Mouse (Mus musculus): Measurements from ENCODE around the gene Gclc. TPM values are rescaled to one million over a fixed set of nuclear protein-coding genes. Genes with fewer than 3 reads are reported as not detected.

Gene Gclc
- 24.0 and 26.8 TPM in 2 replicates for polyA plus RNA-seq (2015; fragmentation: Nextera tagmentation; extraction: Ambion mirVana)

- 8% methylated on average over 49 of the region's 54 CpGs for WGBS
- no peaks in the 10 kb centered on the region for H3K9me3 ChIP-seq (ENCODE audit: low read length)
- no peaks in the 10 kb centered on the region for H3K36me3 ChIP-seq (ENCODE audit: insufficient read depth, low read length)
- peaks cover 19% of the 10 kb centered on the region; the same call in 1 of the 2 replicates for H3K4me1 ChIP-seq (ENCODE audit: insufficient read depth, low read length)
- peak within 1 kb of the TSS; percentile 88 for H3K9ac ChIP-seq (replicated peaks; ENCODE audit: low read length)
- peak within 1 kb of the TSS; percentile 78 for H3K4me3 ChIP-seq (ENCODE audit: low read length)
- peak; percentile 85 for ATAC-seq (ENCODE audit: low FRiP score, low TSS enrichment)
- H3K4me2 ChIP-seq (replicated peaks; ENCODE audit: low read depth, low read length), result peak within 1 kb of the TSS; percentile 63
- no peaks in the 10 kb centered on the region for H3K27me3 ChIP-seq (ENCODE audit: insufficient read depth, low read length)
- peak within 1 kb of the TSS; percentile 83 for H3K27ac ChIP-seq (ENCODE audit: low read length)
Measured at GRCm38 (mm10) chr9:77753853-77754727, at the start of gene Gclc. Gene Gclc, plus strand, starts transcription at chr9:77754535.

GRCm38 (mm10) chr9:77706515-77706914 lies 47.8 kb upstream of the Gclc start:
- H3K9ac ChIP-seq (replicated peaks; ENCODE audit: low read length), result no peak overlapping the region
- no peaks in the 10 kb centered on the region for H3K9me3 ChIP-seq (ENCODE audit: low read length)
- no peaks in the 10 kb centered on the region for H3K4me1 ChIP-seq (ENCODE audit: insufficient read depth, low read length)
- H3K4me3 ChIP-seq (ENCODE audit: low read length), result no peak overlapping the region
- WGBS, result 83% methylated on average over 6 of the region's 6 CpGs
- H3K4me2 ChIP-seq (replicated peaks; ENCODE audit: low read depth, low read length), result no peak overlapping the region
- no peaks in the 10 kb centered on the region for H3K36me3 ChIP-seq (ENCODE audit: insufficient read depth, low read length)
- H3K27me3 ChIP-seq (ENCODE audit: insufficient read depth, low read length), result no peaks in the 10 kb centered on the region
- H3K27ac ChIP-seq (ENCODE audit: low read length), result no peak overlapping the region
- no peak for ATAC-seq (ENCODE audit: low FRiP score, low TSS enrichment)

GRCm38 (mm10) chr9:77707433-77708139 lies 46.7 kb upstream of the Gclc start:
- Histone ChIP-seq H3K4me1 (ENCODE audit: insufficient read depth, low read length) (no peaks in the 10 kb centered on the region), H3K27ac (ENCODE audit: low read length) (no peak overlapping the region), H3K4me2 (replicated peaks; ENCODE audit: low read depth, low read length) (no peak overlapping the region), H3K27me3 (ENCODE audit: insufficient read depth, low read length) (no peaks in the 10 kb centered on the region), H3K36me3 (ENCODE audit: insufficient read depth, low read length) (no peaks in the 10 kb centered on the region), H3K9me3 (ENCODE audit: low read length) (no peaks in the 10 kb centered on the region), H3K9ac (replicated peaks; ENCODE audit: low read length) (no peak overlapping the region), H3K4me3 (ENCODE audit: low read length) (no peak overlapping the region)
- no peak for ATAC-seq (ENCODE audit: low FRiP score, low TSS enrichment)
- 81% methylated on average over 9 of the region's 9 CpGs for WGBS

GRCm38 (mm10) chr9:77708950-77709349 lies 45.4 kb upstream of the Gclc start:
- 76% methylated on average over 5 of the region's 5 CpGs for WGBS

GRCm38 (mm10) chr9:77711021-77711569 lies 43.2 kb upstream of the Gclc start:
- Histone ChIP-seq H3K4me1 (ENCODE audit: insufficient read depth, low read length) (no peaks in the 10 kb centered on the region), H3K4me2 (replicated peaks; ENCODE audit: low read depth, low read length) (no peak overlapping the region), H3K4me3 (ENCODE audit: low read length) (no peak overlapping the region), H3K27ac (ENCODE audit: low read length) (no peak overlapping the region), H3K36me3 (ENCODE audit: insufficient read depth, low read length) (no peaks in the 10 kb centered on the region), H3K9ac (replicated peaks; ENCODE audit: low read length) (no peak overlapping the region), H3K9me3 (ENCODE audit: low read length) (no peaks in the 10 kb centered on the region), H3K27me3 (ENCODE audit: insufficient read depth, low read length) (no peaks in the 10 kb centered on the region)
- WGBS, result 91% methylated on average over 5 of the region's 5 CpGs
- ATAC-seq (ENCODE audit: low FRiP score, low TSS enrichment), result no peak

More at GRCm38 (mm10) chr9:77708950-77709349, 45.4 kb upstream of the Gclc start:
- H3K36me3 ChIP-seq (ENCODE audit: insufficient read depth, low read length), result no peaks in the 10 kb centered on the region
- no peaks in the 10 kb centered on the region for H3K4me1 ChIP-seq (ENCODE audit: insufficient read depth, low read length)
- no peak for ATAC-seq (ENCODE audit: low FRiP score, low TSS enrichment)
- H3K4me2 ChIP-seq (replicated peaks; ENCODE audit: low read depth, low read length), result no peak overlapping the region
- no peak overlapping the region for H3K27ac ChIP-seq (ENCODE audit: low read length)
- no peak overlapping the region for H3K4me3 ChIP-seq (ENCODE audit: low read length)
- H3K9ac ChIP-seq (replicated peaks; ENCODE audit: low read length), result no peak overlapping the region
- no peaks in the 10 kb centered on the region for H3K27me3 ChIP-seq (ENCODE audit: insufficient read depth, low read length)
- no peaks in the 10 kb centered on the region for H3K9me3 ChIP-seq (ENCODE audit: low read length)

GRCm38 (mm10) chr9:77712816-77713215 lies 41.5 kb upstream of the Gclc start:
- WGBS, result 19% methylated on average over 3 of the region's 3 CpGs
- H3K27ac ChIP-seq (ENCODE audit: low read length), result no peak overlapping the region
- H3K9me3 ChIP-seq (ENCODE audit: low read length), result no peaks in the 10 kb centered on the region
- no peaks in the 10 kb centered on the region for H3K36me3 ChIP-seq (ENCODE audit: insufficient read depth, low read length)
- H3K4me3 ChIP-seq (ENCODE audit: low read length), result no peak overlapping the region
- H3K27me3 ChIP-seq (ENCODE audit: insufficient read depth, low read length), result no peaks in the 10 kb centered on the region
- H3K9ac ChIP-seq (replicated peaks; ENCODE audit: low read length), result no peak overlapping the region
- no peak for ATAC-seq (ENCODE audit: low FRiP score, low TSS enrichment)
- H3K4me2 ChIP-seq (replicated peaks; ENCODE audit: low read depth, low read length), result no peak overlapping the region
- H3K4me1 ChIP-seq (ENCODE audit: insufficient read depth, low read length), result no peaks in the 10 kb centered on the region

GRCm38 (mm10) chr9:77713301-77713700 lies 41.0 kb upstream of the Gclc start:
- H3K4me1 ChIP-seq (ENCODE audit: insufficient read depth, low read length), result no peaks in the 10 kb centered on the region; the same call in 1 of the 2 replicates
- H3K27me3 ChIP-seq (ENCODE audit: insufficient read depth, low read length), result no peaks in the 10 kb centered on the region
- H3K4me3 ChIP-seq (ENCODE audit: low read length), result no peak overlapping the region
- ATAC-seq (ENCODE audit: low FRiP score, low TSS enrichment), result no peak
- no peak overlapping the region for H3K27ac ChIP-seq (ENCODE audit: low read length)
- H3K9me3 ChIP-seq (ENCODE audit: low read length), result no peaks in the 10 kb centered on the region
- WGBS, result 85% methylated on average over 5 of the region's 5 CpGs
- no peak overlapping the region for H3K4me2 ChIP-seq (replicated peaks; ENCODE audit: low read depth, low read length)
- H3K9ac ChIP-seq (replicated peaks; ENCODE audit: low read length), result no peak overlapping the region
- H3K36me3 ChIP-seq (ENCODE audit: insufficient read depth, low read length), result no peaks in the 10 kb centered on the region

- peaks cover 5% of the 10 kb centered on the region; the same call in 1 of the 2 replicates for H3K4me1 ChIP-seq (ENCODE audit: insufficient read depth, low read length)
- no peaks in the 10 kb centered on the region for H3K36me3 ChIP-seq (ENCODE audit: insufficient read depth, low read length)
- WGBS, result 80% methylated on average over 2 of the region's 2 CpGs
- no peak overlapping the region for H3K4me2 ChIP-seq (replicated peaks; ENCODE audit: low read depth, low read length)
- no peaks in the 10 kb centered on the region for H3K27me3 ChIP-seq (ENCODE audit: insufficient read depth, low read length)
- H3K4me3 ChIP-seq (ENCODE audit: low read length), result no peak overlapping the region
- no peaks in the 10 kb centered on the region for H3K9me3 ChIP-seq (ENCODE audit: low read length)
- ATAC-seq (ENCODE audit: low FRiP score, low TSS enrichment), result no peak
- H3K9ac ChIP-seq (replicated peaks; ENCODE audit: low read length), result no peak overlapping the region
- no peak overlapping the region for H3K27ac ChIP-seq (ENCODE audit: low read length)
Measured at GRCm38 (mm10) chr9:77715262-77715661, 39.1 kb upstream of the Gclc start.

GRCm38 (mm10) chr9:77716009-77716408 lies 38.3 kb upstream of the Gclc start:
- no peak overlapping the region for H3K4me2 ChIP-seq (replicated peaks; ENCODE audit: low read depth, low read length)
- H3K4me1 ChIP-seq (ENCODE audit: insufficient read depth, low read length), result peaks cover 5% of the 10 kb centered on the region; the same call in 1 of the 2 replicates
- no peak for ATAC-seq (ENCODE audit: low FRiP score, low TSS enrichment)
- no peak overlapping the region for H3K27ac ChIP-seq (ENCODE audit: low read length)
- H3K36me3 ChIP-seq (ENCODE audit: insufficient read depth, low read length), result no peaks in the 10 kb centered on the region
- WGBS, result 85% methylated on average over 1 of the region's 1 CpGs
- no peaks in the 10 kb centered on the region for H3K27me3 ChIP-seq (ENCODE audit: insufficient read depth, low read length)
- no peak overlapping the region for H3K9ac ChIP-seq (replicated peaks; ENCODE audit: low read length)
- H3K4me3 ChIP-seq (ENCODE audit: low read length), result no peak overlapping the region
- no peaks in the 10 kb centered on the region for H3K9me3 ChIP-seq (ENCODE audit: low read length)

Measured in kidney, embryonic 16.5 days (tissue).